Mouse (Mus musculus): ENCODE data around the gene Ptpn3.

Gene Ptpn3

GRCm38 (mm10) chr4:57168680-57169079 lies 133.0 kb downstream of the Ptpn3 start:
- no peak for DNase-seq (ENCODE audit: low read depth, low spot score)

- no peak for DNase-seq (ENCODE audit: low read depth, low spot score)
Measured at GRCm38 (mm10) chr4:57168277-57168676, 133.4 kb downstream of the Ptpn3 start.

- DNase-seq (ENCODE audit: low read depth, low spot score), result no peak
Measured at GRCm38 (mm10) chr4:57166922-57167870, 134.4 kb downstream of the Ptpn3 start.

GRCm38 (mm10) chr4:57165654-57166053 lies 136.0 kb downstream of the Ptpn3 start:
- no peak for DNase-seq (ENCODE audit: low read depth, low spot score)

DNA sequence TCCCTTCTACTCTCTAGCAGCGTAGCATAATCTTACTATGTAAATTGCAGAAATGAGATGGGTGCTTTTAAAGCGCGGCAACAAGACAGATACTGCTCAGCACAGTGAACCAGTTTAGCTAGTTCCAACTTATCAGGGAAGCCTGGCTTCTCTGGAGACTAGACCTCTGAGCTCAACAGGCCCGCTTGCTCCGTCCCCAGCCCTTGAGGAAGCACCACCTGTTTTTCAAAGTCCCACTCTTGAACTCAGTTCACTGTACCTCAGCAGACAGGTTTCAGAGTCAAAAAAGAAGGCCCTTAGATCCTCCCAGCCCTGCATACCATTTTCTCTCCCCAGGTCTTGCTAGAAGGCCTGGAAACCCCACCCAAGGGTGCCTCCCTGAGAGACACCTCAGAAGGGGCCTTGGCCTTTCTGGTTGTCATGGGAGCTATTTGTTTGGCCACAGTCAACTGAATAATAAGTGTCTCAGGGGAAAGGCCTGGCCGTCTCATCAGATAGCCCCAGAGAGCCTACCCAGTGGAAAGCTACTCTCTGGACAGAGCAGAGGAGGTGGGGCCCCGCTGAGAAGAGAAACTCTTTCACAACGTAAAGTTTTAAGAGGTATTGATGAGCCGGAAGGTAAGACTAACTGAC lies 136.9 kb downstream of the Ptpn3 start:
- no peak for DNase-seq (ENCODE audit: low read depth, low spot score)

GRCm38 (mm10) chr4:57162789-57163722 lies 138.6 kb downstream of the Ptpn3 start:
- DNase-seq (ENCODE audit: low read depth, low spot score), result no peak

DNA sequence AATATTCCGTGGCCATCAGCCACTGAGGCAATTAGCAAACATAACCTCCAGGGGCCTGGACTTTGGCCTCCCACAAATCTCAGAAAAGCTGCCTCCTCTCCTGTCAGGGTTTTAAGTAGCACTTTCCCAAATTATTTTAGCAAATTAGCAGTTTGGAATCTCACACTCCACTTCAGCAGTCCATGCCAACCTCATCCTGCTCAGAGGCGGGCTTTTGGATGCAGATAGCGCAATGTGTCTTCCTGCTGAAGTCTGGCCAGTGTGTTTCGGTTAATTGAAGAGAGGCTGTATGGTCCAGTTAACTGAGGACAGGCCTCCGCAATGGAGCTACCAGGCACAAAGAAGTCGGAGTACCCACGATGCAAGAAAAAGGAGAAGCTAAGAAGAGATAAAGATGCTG lies 141.1 kb downstream of the Ptpn3 start:
- no peak for DNase-seq (ENCODE audit: low read depth, low spot score)

- no peak for DNase-seq (ENCODE audit: low read depth, low spot score)
Measured at GRCm38 (mm10) chr4:57156549-57157169, 145.0 kb downstream of the Ptpn3 start.

GRCm38 (mm10) chr4:57153838-57154237 lies 147.8 kb downstream of the Ptpn3 start:
- DNase-seq (ENCODE audit: low read depth, low spot score), result peak; percentile 59

GRCm38 (mm10) chr4:57153068-57153835 lies 148.4 kb downstream of the Ptpn3 start:
- peak; percentile 58 for DNase-seq (ENCODE audit: low read depth, low spot score)

DNA sequence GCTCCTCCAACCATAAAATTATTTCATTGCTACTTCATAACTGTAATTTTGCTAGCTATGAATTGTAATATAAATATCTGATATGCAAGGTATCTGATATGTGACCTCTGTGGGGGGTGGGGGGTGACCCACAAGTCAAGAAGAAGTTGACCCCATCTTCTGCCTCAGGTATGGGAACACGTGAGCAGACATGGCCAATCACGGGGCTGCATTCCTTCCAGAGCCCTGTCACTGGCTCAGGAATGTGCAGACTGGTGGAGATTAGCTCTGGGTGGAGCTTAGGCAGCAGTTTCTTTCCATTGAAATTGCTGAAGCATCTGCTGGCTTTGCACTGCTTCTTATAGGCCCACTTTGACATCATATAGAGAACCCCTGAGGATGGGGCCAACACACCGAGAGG lies 153.5 kb downstream of the Ptpn3 start:
- DNase-seq (ENCODE audit: low read depth, low spot score), result no peak

GRCm38 (mm10) chr4:57143026-57143937 lies 158.4 kb downstream of the Ptpn3 start, which contains the start of gene Epb41l4b:
Gene Epb41l4b (minus strand): TSS chr4:57143437.
- DNase-seq (ENCODE audit: low read depth, low spot score), result peak; percentile 58

DNA sequence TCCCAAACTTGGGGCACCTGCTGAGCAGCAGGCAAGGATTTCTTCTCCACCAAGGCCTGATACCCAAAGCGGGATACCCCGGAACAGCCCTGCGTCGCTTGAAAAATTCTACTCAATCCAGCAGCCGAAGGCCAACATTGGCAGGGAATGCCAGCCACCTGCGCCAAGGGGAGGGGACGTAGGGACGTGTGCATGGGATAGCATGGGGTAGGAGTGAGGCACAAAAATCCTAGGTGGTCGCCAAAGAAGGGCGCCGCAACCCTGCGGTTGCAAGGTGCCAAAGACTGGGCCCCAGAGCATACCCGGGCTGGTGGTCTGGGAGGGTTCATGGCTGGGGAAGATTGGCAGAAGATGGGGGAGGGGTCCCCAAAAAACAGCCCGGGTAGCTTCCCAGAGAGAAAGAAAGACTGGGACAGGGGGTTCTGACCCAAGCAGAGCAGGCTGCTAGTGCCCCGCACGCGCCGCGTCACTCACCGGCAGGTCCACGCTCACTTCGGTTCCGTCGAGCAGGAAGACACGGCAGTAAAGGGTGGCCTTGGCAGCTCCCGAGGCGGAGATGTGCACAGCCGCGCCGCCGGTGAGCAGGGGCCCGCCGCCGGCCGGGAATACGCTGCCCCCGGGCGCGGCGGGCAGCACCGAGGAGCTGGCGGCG lies 159.1 kb downstream of the Ptpn3 start:
- no peak for DNase-seq (ENCODE audit: low read depth, low spot score)

DNA sequence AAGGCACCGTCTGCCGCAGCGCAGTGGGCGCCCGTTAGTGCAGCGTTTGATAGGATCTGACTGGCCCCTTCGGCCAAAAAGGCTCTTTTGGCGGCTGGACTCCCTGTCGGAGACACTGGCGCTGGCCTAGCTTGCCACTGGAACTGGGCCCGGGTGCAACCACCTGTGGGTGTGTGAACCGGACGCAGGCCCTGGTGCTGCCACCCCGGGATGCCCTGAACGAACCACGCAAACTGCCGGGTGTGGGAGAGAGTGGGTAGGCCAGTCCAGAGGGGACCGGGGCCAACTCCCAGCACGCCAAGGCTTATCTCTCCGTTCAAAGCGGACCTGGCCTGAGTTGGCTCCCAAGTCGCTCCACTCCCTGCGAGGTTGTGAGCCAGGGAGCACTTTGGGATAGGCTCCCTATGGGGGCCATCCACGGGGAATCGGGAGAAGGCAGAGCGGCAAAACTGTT lies 159.7 kb downstream of the Ptpn3 start:
- no peak for DNase-seq (ENCODE audit: low read depth, low spot score)

- no peak for DNase-seq (ENCODE audit: low read depth, low spot score)
Measured at GRCm38 (mm10) chr4:57140992-57141717, 160.5 kb downstream of the Ptpn3 start.

Measured in skeletal muscle tissue, adult 2 months (tissue).